Mouse (Mus musculus) c-Kit-positive CD71-positive TER-119-positive erythroid progenitor cells, embryonic 14.5 days (primary cell): ENCODE data around the gene Sorbs1.
A peak's percentile ranks its signal among the peaks of the same experiment; 100 is the strongest.
"Not testable (repeated sequence)": the region's sequence is repeated elsewhere in the genome, so short reads cannot be mapped to it uniquely, and the experiment has no call there.

Experiments
- DNase-seq: peaks from one replicate; pipeline ENCODE4 v3.0.0-alpha.2; 2013; ENCODE audit warnings: low spot score

Sorbs1 gene

GRCm38 (mm10) chr19:40513632-40514078 lies at the start of gene Sorbs1:
TSS of gene Sorbs1 (minus strand) at chr19:40513779.
- DNase-seq, result peak; percentile 97

DNA sequence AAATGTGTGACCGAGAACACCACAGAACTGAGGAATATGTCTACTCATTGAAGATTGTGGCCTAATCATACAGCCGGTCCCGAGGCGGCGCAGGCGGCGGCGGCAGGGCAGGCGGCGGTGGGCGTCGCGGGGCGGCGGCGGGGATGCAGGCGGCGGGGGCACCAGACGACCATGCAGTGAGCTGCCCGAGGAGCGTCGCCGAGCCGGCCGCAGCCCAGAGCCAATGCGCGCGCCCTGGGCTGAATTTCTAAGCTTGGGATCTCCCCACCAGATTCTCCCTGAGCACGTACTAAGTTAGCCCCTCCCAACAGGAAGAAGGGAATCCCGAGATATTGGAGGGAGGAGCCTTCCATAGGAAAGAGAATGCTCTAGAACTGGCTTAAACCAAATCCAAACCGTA lies 47.9 kb upstream of the Sorbs1 start:
- not testable (repeated sequence) for DNase-seq

GRCm38 (mm10) chr19:40556029-40556428 lies 42.5 kb upstream of the Sorbs1 start:
- DNase-seq, result no peak

GRCm38 (mm10) chr19:40555136-40555535 lies 41.6 kb upstream of the Sorbs1 start:
- no peak for DNase-seq

DNA sequence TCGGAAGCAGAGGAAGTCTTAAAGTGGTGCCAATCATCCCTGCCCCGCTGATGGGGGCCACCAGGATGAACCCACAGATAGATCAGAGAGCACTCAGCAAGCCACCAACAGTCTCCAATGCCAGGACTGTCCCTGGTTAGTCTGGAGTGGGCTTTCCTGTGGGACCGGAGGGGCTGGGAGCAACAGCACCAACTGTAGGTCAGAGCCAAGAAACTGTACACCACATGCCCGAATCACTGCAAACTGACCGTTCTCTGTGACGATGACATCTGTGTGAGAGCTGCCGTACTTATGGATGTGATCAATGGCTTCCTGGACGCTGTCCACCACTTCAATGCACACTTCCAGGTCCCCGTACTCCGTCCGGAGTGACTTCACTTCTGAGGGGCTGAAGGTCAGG lies 40.8 kb upstream of the Sorbs1 start:
- no peak for DNase-seq

- DNase-seq, result no peak
Measured at GRCm38 (mm10) chr19:40553849-40554248, 40.3 kb upstream of the Sorbs1 start.

- peak; percentile 87 for DNase-seq
Measured at GRCm38 (mm10) chr19:40553014-40553789, 39.6 kb upstream of the Sorbs1 start.

DNA sequence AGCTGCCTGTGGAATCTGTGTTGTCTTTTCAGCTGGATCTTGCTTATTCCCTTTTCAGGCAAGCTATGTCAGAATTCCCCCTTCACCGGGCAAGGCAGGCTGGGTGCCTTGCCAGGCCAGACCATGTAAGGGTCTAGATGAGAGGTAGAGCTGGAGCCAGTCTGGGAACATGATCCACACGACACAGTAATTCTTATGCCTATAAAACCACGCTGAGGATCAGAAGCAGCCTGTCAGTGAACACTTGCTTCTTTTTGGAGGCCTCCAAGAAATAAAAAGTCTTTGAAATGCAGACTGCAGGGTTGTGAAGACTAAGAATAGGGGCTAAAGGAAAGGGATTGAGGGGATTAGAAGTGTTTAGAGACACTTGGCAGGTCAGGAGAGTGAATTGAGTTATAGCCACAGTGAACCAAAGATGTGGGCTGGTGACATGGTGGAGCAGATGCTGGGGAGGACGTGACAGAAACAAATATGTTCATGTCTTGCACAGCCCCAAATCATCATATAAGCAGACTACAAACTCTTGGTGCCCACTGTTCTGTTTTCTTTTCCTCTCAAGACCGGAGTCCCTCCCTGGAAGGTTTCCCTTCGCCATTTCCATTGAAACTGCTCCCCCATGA lies 36.0 kb upstream of the Sorbs1 start:
- no peak for DNase-seq

- no peak for DNase-seq
Measured at GRCm38 (mm10) chr19:40548796-40549515, 35.4 kb upstream of the Sorbs1 start.

- no peak for DNase-seq
Measured at GRCm38 (mm10) chr19:40548386-40548785, 34.8 kb upstream of the Sorbs1 start.

- DNase-seq, result peak; percentile 64
Measured at GRCm38 (mm10) chr19:40544856-40545255, 31.3 kb upstream of the Sorbs1 start.

DNA sequence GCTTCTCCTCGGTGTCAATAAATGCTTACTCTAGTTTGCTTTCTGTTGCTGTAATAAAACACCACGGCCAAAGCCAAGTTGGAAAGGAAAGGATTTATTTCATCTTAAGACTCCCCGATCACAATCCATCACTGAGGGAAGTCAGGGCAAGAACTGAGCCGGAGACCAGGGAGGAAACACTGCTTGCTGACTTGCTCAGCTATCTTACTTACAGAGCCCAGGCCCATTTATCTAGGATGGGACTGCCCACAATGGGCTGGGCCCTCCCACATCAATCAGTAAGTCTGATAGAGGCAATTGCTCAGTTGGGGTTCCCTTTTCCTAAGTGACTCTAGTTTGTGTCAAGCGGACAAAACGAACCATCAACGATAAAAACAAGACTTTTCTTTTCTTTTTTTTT lies 29.2 kb upstream of the Sorbs1 start:
- DNase-seq, result no peak

GRCm38 (mm10) chr19:40536526-40536925 lies 22.9 kb upstream of the Sorbs1 start:
- peak; percentile 57 for DNase-seq

DNA sequence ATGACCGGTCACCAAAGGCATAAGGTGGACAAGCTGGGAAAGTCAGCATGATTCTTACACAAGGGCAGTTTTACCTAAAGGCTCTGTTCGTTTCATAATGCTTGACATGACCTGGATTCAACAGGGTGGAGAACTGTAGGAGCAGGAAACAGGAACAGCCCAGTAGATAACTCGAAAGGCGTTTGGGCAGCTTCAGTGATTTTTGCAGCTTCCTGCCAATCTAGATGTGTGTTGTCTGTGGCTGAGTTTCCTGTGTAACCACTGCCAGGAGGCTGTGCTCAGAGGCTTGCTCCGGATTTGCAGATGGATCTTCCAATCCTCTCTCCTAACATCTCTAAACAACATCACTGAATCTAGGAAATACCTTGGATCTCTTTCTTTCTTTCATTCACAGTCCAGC lies 18.9 kb upstream of the Sorbs1 start:
- DNase-seq, result no peak

- DNase-seq, result no peak
Measured at GRCm38 (mm10) chr19:40530323-40530722, 16.7 kb upstream of the Sorbs1 start.

DNA sequence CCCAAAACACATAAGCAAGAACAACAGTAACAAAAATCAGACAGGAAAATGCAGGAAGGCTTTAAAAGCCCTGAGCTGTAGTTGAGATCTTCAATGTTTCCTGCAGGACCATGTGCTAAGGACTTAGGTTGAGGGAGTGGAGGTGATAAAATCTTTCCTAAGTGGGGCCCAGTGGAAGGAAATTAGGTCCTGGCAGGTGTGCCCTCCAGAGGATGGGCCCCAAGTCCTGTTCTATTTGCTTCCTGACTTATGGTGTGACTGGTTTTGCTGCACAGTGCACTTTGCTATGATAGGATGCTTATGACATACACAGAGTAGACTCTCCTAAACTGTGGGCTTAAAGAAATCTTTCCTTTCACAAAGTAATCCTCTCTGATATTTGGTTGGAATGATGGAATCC lies 14.7 kb upstream of the Sorbs1 start:
- DNase-seq, result no peak

GRCm38 (mm10) chr19:40526367-40527014 lies 12.9 kb upstream of the Sorbs1 start:
- DNase-seq, result no peak

- DNase-seq, result no peak
Measured at GRCm38 (mm10) chr19:40523431-40524005, 9.9 kb upstream of the Sorbs1 start.

- DNase-seq, result no peak
Measured at GRCm38 (mm10) chr19:40520403-40520802, 6.8 kb upstream of the Sorbs1 start.

DNA sequence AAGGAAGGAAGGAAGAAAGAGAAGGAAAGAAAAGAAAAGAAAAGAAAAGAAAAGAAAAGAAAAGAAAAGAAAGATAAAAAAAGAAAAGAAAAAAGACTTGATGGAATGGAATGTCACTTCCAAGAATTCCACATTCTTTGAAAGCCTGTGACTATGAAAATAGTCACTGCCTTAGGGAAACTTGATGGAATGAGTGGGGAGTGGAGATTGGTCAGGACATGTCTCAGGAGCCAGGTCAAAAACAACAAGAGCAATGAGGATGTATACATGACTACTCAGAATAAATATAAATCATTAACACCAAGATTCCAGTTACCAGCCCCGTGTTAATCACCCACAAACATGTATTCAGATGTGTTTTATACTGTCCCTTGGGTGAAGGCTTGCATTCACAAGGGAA lies 5.1 kb upstream of the Sorbs1 start:
- no peak for DNase-seq

DNA sequence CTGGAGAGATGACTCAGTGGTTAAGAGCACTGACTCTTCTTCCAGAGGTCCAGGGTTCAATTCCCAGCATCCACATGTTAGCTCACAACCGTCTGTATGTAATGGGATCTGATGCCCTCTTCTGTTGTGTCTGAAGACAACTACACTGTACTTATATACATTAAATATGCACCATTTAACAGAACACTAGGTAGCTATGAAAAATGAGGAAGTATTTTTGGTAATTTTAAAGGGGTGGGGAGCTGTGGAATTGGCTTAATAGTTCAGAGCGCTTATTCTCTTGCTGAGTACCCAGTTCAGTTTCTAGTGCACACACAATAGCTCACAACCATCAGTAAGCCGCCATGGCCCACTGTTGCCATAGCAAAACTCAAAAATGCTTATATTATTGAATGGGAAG lies 2.0 kb upstream of the Sorbs1 start:
- no peak for DNase-seq

GRCm38 (mm10) chr19:40514376-40514775 lies 797 bp upstream of the Sorbs1 start:
- DNase-seq, result no peak
